Mouse (Mus musculus): ENCODE data around the gene Fam166a.

Fam166a gene

DNA sequence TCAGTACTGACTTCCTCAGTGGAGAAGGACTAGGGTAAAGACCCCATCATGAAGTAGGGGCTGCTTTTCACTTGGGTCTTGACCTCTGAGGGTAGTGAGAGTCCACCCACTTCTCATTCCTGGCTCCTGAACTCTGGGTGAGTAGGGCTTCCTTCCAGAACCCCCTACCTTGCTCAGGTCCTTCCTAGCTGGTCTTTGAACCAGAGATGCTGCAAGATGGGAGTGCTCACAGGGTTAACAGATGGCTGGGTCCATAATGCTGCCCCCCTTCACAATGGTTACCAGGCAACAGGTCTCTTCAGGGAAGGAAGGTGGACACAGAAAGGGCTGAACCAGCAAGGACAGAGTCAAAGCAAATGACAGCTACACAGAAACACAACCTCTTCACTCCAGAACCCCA lies at the start of gene Fam166a:
Gene Fam166a, plus strand, starts transcription at position 301 of the 400 bp plus-strand sequence.
- in situ Hi-C loops (cut with MboI; ENCODE audit: unreplicated experiment in 2 of 2), result no loop called here

DNA sequence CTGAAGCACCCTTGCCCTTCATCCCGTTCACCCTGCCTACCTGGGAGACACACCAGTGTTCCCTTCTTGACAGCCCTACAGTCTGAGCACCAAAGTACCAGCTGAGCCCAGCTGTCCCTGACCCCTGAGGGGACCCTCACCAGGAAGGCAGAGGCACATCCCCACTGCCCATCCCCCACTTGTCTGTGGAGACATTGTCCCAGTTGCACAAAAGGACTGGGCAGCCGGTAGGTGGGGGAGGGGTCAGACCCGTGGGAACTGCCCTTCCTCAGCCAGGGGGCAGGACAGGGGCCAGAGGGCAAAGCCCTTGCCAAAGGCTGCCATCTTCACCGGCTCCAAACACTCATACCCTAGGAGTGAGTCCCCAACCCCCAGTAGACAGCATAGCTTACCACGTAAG lies 48.8 kb upstream of the Fam166a start:
- in situ Hi-C loops (cut with MboI; ENCODE audit: unreplicated experiment in 2 of 2), result no loop called here

DNA sequence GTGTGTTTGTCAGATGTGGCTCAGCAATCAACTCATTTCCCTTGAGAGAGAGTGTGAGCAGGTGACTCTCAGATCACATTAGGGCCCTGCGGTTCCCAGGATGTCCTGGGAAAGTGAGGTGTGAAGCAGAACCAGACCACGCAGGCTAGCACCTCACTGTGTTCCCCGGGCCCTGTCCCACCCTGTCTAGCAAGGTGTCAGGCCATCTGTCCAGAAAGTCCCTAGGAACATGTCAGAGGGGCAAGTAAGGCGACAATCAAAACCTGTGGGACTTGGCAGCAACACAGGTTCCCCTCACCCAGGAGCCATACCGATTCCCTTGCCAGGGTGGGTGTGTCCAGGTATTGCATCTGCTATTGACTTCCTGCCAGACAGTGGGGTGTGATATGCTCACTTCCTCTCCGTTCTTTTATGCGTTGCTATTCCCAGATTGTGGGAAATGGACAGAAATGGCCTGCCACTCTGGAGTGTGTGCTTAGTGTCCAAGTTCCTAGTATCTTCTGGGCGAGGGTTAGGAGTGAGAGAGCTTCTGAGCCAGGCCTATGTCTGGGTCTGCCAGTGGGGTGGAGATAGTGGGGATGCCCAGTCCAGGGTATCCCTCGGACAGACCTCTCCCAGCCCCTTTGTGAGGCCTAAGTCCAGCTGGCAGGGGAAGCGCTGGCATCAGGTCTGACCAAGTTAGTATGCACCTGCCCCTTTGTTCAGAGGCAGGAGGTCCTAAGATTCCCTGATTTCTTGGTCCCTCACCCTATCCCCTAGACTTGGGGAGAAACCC lies 48.0 kb upstream of the Fam166a start:
- in situ Hi-C loops (cut with MboI; ENCODE audit: unreplicated experiment in 2 of 2), result no loop called here

DNA sequence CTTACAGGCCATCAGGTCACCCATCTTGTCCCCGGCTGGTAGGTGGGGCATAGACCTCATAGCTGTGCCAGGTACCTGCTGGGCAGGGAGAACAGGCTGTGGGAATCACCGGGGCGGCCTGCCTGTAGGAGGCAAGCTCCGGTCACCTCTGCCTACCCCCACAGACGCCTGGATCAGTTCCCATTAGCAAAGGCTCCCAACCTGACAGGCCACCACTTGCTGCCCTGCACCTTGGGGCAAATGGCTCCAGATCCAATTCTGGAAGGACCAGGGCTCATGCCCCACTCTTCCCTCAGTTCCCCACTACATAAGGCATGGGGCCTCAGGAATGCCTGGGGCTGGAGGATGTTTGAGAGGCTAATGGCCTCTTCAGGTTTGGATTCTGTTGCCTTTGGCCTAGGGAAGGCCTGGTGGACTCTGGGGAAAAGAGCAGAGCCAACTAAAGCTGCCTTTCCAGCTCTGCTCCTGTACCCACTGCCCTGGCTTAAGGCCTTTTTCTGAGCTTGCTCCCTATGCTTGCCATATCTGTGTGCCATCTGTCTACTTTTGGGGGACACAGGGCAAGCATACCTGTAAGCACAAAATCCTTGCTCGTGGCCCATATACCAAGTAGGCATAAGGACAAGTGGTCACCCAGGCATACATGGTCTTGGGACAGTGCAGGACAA lies 47.3 kb upstream of the Fam166a start:
- in situ Hi-C loops (cut with MboI; ENCODE audit: unreplicated experiment in 2 of 2), result no loop called here

DNA sequence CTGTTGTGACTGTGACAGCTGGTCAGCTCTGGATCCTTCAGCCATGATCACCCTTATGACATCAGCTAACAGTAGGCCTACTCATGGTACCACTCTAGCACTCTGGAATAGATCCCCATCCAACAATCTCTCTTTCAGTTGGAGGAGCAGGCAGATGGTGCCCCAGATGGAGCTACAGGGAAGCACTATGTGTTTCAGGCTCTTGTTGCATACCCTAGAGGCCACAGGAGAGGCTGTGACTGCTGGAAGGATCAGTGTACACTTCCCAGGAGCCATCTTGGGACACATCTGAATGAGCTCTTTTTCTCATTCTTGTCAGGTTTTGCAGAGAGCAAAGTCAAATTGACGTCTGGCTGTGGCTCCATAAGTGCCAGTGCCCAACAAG lies 46.8 kb upstream of the Fam166a start:
- in situ Hi-C loops (cut with MboI; ENCODE audit: unreplicated experiment in 2 of 2), result no loop called here

DNA sequence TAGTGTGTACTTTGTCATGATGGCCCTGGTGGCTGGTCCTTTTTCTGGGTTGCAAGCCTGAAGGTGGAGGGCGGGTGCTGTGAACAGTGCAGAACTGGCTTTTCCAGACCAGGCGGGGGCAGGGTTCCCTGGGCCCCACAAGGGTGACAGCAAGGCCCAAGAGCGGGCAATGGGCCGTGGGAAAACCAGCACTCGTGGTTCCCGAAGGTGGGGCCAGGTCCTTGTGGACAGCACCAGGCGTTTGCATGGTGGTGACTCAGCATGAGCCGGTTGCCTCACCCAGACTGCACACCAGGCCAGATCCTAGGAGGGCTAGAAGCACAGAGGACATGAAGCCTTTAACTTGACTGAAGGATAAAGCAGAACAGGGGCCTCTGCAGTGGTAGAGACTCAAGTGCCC lies 45.9 kb upstream of the Fam166a start:
- in situ Hi-C loops (cut with MboI; ENCODE audit: unreplicated experiment in 2 of 2), result no loop called here

DNA sequence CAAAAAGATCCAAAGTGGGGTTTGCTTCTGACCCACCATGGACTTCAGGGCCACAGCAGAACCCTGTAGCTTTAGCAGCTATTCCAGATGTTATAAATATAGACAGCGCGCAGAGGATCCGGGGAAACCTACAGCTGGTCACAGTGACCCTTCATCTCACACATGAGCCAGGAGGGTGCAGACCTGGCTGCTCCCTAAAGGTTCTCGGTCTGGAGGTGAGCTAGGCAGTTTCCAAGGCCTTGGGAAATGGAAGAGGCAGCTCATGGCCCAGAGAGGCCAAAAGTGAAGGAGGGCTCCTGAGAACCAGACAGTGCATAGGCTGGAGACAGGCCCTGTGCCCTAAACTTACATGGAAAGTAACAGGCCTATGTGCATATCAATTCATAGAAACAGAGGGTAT lies 44.7 kb upstream of the Fam166a start:
- in situ Hi-C loops (cut with MboI; ENCODE audit: unreplicated experiment in 2 of 2), result no loop called here

DNA sequence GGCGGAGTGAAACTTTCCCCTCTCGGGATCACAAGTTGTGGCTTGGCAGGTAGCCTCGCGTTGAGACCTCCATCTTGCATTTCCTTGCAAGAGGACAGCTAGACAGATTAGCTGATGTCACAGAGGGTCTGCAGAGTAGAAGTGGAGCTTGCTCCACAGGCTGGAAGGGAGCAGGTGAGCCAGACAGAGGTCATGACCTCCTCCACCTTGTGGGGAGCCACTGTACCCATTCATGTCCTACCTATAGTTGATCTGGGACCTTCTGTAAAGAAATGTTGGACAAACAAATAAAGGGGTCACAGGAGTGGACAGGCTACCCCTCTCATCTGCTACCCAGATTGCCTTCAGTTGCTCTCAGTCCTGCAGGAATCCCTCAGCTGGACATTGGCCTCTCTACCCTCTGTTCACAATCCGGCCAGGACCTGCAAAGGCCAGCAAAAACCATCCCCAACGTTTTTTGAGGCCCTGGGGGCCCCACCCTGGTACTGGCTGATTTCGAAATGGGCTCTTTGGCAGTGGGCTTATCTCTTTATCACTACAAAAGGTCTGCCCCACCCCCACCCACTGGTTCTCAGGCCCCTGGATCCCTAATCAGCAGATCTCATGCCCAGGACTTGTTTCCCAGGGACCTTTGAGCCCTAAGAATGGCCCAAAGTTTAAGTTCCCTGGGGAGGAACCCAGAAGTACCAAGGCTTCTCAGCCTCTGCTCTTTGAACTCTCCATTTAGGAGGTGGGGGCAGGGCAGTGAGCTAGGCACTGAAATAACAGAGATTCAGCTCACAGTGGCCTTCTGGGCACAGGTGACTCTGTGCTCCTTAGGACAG lies 43.5 kb upstream of the Fam166a start:
- in situ Hi-C loops (cut with MboI; ENCODE audit: unreplicated experiment in 2 of 2), result no loop called here

DNA sequence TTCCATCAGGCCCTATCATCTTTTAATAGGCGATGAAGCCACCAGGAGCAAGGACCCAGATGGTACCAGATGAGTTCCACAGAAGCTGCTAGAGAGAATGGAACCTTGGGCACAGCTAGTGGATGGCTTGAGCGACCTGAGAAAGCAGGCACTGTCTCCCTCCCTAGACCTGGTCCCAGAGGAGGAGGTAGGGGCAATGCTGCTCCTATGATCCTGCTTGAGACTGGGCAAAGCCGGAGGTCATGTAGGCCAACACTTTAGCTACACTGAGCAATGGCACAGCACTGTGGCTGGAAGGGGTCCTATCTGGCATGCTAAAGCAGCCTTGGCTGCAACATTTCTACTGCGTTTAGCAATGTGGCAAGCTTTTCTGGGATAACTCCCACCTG lies 42.9 kb upstream of the Fam166a start:
- in situ Hi-C loops (cut with MboI; ENCODE audit: unreplicated experiment in 2 of 2), result no loop called here

DNA sequence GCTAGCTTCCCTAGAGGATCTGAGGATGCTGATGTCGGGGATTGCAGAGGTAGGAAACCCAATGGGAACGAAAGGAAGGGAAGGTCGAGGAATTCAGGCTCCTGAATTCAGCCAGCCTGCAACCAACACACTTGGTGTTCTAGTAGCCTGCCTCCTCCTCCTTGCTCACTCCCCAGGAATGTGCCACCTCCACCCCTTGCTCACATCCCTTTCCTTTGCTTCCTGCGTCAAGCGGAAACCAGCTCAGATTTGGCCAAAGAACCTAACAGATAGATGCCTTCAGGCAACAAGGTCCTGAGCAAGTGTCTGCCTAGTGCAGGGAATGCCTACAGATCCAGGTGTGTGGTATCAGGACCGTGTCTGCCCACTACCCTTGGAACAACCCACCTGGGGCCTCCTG lies 42.0 kb upstream of the Fam166a start:
- in situ Hi-C loops (cut with MboI; ENCODE audit: unreplicated experiment in 2 of 2), result no loop called here

DNA sequence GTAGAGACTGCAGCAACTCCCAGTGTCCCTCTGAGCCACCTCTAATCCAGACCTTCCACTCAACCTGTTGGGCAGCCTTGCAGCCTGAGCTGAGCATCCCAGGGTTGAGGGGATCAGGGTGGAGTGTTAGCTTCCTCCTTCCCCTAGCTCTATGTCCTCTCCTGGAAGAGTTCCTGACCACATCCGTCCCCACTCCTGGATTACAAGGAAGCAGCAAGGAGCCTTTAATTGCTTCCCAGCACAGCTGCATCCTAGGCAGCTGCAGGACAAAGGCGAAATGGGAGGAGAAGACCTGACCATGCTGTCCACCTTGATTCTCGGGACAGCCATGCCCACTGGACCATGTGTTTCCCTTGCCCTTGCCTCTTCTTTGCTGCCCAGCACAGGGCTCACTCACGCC lies 41.5 kb upstream of the Fam166a start:
- in situ Hi-C loops (cut with MboI; ENCODE audit: unreplicated experiment in 2 of 2), result no loop called here

DNA sequence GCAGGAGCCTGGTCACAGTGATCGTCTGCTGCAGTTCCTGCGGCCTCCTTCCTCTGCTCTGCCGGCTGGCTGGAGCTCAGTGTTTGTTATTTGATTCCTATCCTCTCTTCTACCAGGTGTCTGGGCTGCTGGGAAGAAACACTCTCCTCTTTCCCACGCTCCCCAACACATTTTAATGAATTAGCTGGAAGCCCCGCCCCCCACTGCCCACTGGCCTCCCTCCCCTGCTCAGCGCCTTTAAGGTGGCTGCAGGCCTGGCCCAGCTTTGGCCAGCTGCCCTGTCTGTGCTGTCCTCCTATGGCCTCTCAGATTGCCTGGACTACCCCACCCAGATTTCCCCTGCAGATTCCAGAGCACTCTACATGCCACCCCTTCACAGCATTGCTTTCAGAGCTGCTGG lies 40.9 kb upstream of the Fam166a start:
- in situ Hi-C loops (cut with MboI; ENCODE audit: unreplicated experiment in 2 of 2), result no loop called here

DNA sequence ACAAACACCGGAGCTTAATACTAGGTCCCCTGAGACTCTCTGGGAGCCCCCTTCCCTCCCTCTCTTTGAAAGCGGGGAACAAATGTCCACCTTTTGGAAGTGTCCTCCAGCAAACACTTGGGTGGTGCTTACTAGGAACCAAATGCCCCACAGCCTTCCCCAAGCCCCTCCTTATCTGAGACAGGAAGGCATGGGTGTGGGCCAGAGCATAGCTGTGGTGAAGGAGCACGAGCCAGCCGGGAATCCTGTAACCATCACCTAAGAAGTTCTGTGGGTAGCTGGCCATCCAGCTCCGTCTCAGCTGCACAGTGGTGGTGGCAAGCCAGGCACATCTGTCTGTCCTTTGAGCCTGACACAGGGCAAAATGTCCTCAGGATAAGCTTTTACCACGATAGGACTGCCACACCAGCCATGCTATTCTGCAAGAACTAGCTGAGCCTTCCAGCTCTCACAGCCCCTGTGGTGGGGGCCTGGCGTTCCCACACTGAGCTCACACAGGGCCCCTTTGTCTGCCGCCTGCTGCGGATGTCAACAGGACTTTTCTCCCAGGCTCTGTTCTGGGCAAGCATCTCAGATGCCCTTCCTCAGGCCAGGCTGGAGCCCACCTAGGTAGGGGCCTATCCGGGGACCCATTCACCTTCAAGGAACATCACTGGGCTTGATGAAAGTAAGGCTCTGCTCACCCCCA lies 40.1 kb upstream of the Fam166a start:
- in situ Hi-C loops (cut with MboI; ENCODE audit: unreplicated experiment in 2 of 2), result no loop called here

DNA sequence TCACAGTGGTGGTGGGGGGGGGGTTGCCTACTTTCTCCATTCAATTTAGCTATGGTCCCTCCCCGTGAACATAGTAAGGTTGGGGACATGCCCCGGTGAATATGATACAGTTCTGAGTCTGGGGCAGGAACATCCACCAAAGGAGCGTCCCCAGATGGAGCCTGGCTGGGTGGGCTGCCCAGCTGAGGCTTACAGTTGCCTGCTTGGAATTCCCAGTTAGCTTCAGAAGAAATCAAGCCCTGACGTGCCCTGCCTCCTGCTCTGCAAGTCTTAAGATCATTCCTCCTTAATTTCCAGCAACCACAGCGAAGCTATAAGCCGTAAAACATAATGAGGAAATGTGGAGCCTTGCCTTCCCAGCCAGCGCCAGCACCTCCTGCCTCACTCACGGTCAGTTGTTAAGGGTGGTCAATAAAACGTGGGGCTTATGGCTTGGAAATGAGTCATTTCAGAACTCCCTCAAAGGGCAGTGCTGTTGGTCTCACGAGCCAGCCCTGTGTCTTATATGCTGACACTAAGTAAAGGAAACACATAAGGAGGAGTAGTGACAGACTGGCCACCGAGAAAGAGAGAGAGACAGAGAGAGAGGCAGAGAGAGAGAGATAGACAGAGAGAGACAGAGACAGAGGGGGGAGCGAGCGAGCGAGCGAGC lies 38.9 kb upstream of the Fam166a start:
- in situ Hi-C loops (cut with MboI; ENCODE audit: unreplicated experiment in 2 of 2), result no loop called here

DNA sequence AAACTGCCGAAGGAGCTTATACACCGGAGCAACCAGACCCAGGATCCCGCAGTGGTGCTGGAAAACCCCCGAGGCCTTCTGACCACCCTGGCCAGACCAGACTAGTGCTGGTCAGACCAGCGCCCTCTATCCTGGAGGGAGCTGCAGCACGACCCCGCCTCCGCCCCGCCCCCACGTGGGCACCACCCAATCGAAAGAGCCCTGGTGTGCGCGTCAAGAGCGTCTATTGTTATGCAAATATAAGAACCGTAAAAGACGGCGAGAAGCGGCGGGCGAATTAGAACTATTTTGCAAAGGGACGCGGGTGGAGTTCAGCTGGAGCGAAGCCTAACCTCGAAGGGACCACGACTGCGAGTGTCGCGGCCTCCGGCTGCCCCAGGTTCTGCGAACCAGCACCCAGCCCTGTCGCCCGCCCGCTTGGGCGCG lies 38.1 kb upstream of the Fam166a start, which contains the start of gene Nrarp:
Gene Nrarp, plus strand, starts transcription at position 281 of the 426 bp plus-strand sequence.
- in situ Hi-C loops (cut with MboI; ENCODE audit: unreplicated experiment in 2 of 2), result no loop called here

DNA sequence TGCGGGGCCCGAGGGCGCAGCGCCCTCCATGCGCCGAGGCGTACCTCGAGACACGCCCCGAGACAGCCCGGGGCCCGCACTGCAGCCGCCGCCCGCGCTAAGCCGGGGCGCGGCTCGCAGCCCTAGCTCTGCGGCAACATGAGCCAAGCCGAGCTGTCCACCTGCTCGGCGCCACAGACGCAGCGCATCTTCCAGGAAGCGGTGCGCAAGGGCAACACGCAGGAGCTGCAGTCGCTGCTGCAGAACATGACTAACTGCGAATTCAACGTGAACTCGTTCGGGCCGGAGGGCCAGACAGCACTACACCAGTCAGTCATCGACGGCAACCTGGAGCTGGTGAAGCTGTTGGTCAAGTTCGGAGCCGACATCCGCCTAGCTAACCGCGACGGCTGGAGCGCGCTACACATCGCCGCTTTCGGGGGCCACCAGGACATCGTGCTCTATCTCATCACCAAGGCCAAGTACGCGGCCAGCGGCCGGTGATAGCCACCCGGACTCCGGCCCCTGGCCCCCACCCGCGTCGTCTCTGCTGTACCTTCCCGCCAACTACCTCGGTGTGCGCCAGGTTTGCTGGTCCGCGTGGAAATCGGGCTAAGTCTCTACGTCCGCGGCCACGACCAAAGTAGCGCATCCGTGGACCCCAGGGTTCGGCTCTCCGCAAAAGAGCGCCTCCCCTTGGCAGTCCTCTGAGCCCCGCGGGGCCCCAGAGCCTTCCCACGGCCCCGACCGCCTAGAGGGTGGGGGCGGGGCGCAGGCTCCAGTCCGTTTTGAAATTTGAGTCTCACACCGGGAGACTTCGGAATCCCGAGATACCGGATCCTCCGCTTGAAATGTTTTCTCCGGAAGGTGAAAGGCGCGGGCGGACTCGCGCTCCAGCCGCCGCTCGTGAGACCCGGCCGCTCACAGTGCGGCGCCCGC lies 37.3 kb upstream of the Fam166a start:
- in situ Hi-C loops (cut with MboI; ENCODE audit: unreplicated experiment in 2 of 2), result no loop called here

DNA sequence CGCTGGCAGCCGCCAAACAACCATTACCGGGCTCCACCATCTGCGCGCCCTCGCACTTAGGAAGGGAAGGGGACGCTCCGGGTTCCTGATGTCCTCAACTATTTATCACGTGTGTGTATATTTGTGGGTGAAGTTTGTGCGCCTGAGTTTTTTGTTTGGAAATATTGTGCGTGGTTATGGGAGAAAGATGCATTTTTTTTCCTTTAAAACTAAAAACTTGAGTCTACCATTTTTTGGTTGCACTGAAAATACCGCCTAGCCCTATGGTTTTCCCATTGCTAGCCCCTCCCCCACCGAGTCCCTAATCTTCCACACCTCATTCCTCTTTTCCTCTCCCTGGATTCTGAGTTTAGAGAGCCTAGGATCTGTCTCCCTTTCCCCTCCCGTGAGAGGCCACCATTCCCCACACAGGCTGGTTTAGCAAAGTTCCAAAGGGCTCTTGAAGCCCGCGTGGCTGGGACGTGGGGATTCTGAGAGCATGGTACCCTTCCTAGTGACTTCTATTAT lies 36.6 kb upstream of the Fam166a start:
- in situ Hi-C loops (cut with MboI; ENCODE audit: unreplicated experiment in 2 of 2), result no loop called here

DNA sequence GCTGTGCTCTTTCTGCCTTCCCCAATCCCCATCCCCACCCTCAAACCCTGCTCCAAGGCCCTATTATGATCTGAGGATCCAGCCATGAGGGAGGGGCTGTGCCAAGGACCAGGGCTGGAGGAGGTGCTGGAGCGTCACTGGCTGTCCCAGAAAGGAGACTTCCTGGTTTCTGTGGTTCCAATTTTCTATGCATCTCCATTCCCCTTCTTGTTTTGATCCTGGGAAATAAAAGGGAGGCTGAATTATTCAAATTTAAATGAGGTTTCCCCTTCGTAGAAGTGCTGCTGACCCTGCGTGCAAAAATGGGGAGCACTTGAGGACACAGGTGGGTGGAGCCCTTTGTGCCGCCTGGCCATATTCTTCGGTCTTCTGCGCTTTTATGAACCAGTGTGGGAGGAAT lies 35.9 kb upstream of the Fam166a start:
- in situ Hi-C loops (cut with MboI; ENCODE audit: unreplicated experiment in 2 of 2), result no loop called here

DNA sequence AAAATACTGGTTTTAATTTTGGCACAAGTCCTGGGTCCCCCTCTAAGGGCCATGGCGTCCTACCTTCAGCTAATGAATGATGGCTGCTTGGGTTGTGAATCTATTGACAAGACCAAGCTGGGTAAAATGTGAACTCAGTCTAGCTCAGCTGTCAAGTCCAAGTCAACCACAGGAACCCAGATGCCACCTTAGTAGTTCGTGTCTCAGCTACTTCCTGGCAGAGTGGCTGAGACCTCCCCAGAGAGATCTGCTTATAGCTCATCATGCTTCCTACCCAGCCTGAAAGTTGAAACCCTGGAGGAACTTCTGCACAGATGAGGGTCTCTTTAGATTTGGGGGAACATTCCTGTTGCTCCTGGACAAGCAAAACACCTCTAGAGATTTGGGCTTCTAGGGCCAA lies 35.2 kb upstream of the Fam166a start:
- in situ Hi-C loops (cut with MboI; ENCODE audit: unreplicated experiment in 2 of 2), result no loop called here

All from v-Abl transformed pro-B cells (cell line).